Mouse (Mus musculus) brain, embryonic 18.5 days (tissue): ENCODE results near the gene Gm5294.

Experiments
- DNase-seq: peaks from one replicate; pipeline ENCODE4 v3.0.0-alpha.2; 2012; ENCODE audit warnings: low read depth, low spot score

Gm5294 gene

DNA sequence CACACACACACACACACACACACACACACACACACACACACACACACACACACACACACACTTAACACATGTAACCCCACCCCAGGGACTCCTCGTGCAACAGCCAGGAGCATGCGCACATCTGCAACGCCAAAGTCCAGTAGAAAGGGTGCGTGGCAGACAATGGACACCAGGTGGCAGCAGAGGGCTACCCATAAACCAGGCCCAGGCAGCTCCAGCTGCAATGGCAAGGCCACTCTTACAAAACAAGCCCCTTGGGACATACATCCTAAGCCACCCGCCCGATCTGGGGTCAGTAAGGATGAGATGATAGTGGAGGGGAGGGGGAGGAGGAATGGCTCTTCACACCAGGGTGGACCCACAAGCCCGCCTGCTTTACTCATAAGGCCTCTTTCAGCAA lies 28.2 kb downstream of the Gm5294 start:
- peak; percentile 52 for DNase-seq

DNA sequence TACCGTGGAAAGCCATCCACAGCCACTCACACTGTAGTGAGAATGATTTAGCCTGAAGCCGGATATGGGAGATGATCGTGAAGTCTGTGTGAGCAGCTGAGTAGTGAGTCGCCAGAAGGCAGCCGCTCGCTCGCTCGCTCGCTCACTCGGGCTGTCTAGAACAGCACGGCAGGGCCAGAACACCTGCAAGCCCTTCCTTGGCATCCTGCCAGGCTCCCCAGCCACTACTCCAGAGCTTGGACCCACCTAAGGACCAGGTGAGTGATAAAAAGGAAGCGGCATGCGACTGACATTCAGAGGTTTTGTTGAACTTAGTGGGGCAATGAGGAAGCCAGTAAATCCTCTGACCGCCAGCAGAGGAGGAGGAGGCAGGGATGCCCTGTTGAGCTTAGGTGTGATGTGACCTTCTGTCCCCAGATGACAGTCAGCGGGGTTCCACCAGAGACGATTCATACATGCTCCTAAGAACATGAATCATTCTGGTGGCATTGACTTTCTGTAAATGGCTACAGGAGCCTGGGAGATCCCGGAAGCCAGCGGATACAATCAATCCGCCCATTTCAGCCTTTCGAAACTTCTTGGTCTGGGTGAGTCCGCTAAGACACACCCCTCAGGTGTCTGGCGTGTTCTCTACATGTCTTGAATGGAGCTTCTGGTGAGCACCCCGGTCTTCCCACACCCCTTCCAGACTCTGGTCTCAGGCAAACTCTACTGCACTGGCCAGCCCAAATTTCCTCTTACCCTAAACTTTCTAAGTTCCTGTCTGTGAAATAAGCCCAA lies 30.0 kb downstream of the Gm5294 start:
- no peak for DNase-seq

- DNase-seq, result no peak
Measured at GRCm38 (mm10) chr5:138850462-138850844, 30.6 kb downstream of the Gm5294 start.

DNA sequence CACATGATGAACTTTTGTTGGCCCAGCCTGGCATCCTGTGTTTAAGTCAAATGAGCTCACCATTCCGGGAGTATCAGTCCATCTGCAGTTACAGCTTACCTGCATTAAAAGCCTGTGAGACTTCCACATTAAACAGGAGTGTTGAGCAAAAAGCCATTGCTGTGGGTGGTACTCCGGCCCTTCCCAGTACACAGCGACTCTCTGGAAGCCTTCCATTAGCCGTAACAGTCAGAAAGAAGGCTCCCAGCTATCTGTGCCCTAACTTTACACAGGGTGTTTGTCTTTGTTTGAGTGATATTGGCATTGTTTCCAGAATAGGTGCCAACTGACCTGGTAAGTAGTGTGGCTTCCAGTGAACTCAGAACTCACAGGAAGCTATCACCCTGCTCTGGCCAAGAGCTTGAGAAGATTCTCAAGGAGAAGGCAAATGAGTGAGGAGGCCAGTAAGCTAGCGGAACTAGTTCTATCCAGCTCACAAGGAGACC lies 31.5 kb downstream of the Gm5294 start:
- DNase-seq, result no peak

- no peak for DNase-seq
Measured at GRCm38 (mm10) chr5:138852151-138852550, 32.3 kb downstream of the Gm5294 start.

DNA sequence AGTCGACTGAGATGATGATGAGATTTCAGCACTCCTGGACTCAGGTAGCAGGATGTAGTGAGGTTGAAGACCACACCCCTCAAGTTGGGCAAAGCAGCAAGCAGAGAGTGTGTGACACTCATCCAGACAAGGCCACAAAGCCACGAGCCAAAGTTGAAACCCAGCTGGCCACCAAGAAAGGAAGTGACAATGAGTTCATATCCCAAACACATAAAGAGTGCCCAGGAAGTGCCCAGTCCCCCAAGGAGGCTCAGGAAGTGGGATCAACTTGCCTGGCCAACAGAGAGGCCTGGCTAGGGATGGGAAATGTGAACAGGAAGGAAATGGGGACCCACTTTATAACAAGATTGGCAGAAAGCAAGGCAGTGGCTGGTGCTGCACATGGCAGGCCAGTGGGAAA lies 33.5 kb downstream of the Gm5294 start:
- no peak for DNase-seq

- DNase-seq, result peak; percentile 39
Measured at GRCm38 (mm10) chr5:138857010-138857617, 37.2 kb downstream of the Gm5294 start.

DNA sequence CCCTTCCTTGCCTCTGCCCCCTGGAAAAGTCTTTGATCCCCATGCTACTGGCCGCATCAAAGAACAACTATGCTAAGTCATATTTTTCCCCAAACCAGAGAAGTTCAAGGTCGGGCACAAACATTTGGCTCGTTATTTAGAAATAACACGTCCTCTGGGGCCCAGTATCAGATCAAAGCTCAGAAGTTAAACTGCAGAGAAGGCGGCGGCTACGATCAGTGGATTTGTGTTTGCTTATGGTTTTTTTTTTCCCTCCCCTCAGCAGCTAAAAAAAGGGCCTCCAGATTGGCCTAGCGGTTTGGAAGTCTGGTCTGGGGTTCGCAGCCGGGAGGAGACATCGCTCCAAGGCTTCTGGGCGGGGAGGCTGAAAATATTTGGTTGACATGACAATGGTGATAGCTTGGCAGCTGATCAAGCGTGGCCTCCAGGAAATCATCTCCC lies 38.0 kb downstream of the Gm5294 start:
- no peak for DNase-seq

- DNase-seq, result no peak
Measured at GRCm38 (mm10) chr5:138863681-138864146, 43.8 kb downstream of the Gm5294 start.

- no peak for DNase-seq
Measured at GRCm38 (mm10) chr5:138864166-138864565, 44.3 kb downstream of the Gm5294 start.

DNA sequence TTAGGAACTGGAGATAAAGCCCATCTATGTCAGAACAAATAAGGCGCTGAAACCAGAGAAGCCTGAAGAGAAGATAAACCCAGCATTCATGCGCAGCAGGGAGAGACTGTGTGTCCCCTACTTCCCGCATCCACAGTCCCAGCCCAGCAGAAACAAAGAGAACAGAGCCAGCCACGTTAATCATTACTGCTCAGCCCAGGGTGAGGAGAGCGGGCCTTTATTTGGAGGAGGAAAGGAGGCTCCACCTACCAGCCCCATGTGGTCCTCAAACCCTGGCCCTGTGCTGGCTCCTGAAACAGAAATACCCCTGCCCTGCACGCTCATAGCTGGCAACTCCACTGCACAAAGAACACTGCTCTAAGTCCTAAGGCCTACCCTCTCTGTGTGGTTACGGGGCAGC lies 45.0 kb downstream of the Gm5294 start:
- no peak for DNase-seq

GRCm38 (mm10) chr5:138865637-138866036 lies 45.8 kb downstream of the Gm5294 start:
- no peak for DNase-seq
